ENCODE assay signal across 8 mouse cellular contexts in genomic region chr17:35701203-35701977, GRCm38 (mm10). TPM values are rescaled to one million over a fixed set of nuclear protein-coding genes. Genes with fewer than 3 reads are reported as not detected.
DNase-seq lines count a peak whose midpoint lies in the region; ATAC-seq and TF ChIP-seq lines count a peak whose summit lies in the region.

No protein-coding gene starts in this region.

- DNase-seq in lung, adult 2 months = peak; percentile 31
- DNase-seq in lung, postnatal 14 days = no peak
- peak; percentile 58 to 69 for DNase-seq in cerebellum, postnatal 36 days
- peak; percentile 42 to 57 for DNase-seq in heart, postnatal 36 days
- no peak for DNase-seq in liver, embryonic 13.5 days
- DNase-seq in left cerebral cortex, postnatal 14 days (ENCODE audit: low spot score in 2 of 2) = no peak
- no peak for DNase-seq in yolk sac, embryonic 10.5 days (ENCODE audit: low spot score)

- peak overlapping the region; percentile 55 for H3K27ac ChIP-seq in liver, embryonic 13.5 days
- H3K27ac ChIP-seq in stomach, embryonic 15.5 days = peak overlapping the region; percentile 99

- no peaks in the 10 kb centered on the region for H3K36me3 ChIP-seq in liver, embryonic 13.5 days
- no peaks in the 10 kb centered on the region for H3K36me3 ChIP-seq in stomach, embryonic 15.5 days

- H3K27me3 ChIP-seq in liver, embryonic 13.5 days = peaks cover 95% of the 10 kb centered on the region
- no peaks in the 10 kb centered on the region for H3K27me3 ChIP-seq in stomach, embryonic 15.5 days (replicated peaks)

- H3K9me3 ChIP-seq in liver, embryonic 13.5 days (replicated peaks) = no peaks in the 10 kb centered on the region
- no peaks in the 10 kb centered on the region for H3K9me3 ChIP-seq in stomach, embryonic 15.5 days

- peaks cover 2% of the 10 kb centered on the region for H3K4me1 ChIP-seq in lung, adult 2 months (ENCODE audit: control insufficient read depth, insufficient read depth, low read length)
- peaks cover 31% of the 10 kb centered on the region for H3K4me1 ChIP-seq in liver, embryonic 13.5 days (replicated peaks)
- H3K4me1 ChIP-seq in stomach, embryonic 15.5 days = peaks cover 68% of the 10 kb centered on the region

- 5% methylated on average over 16 of the region's 16 CpGs for WGBS in lung, adult 2 months
- 4% methylated on average over 16 of the region's 16 CpGs for WGBS in liver, embryonic 13.5 days (ENCODE audit: insufficient replicate concordance)
- WGBS in stomach, embryonic 15.5 days = 2% methylated on average over 16 of the region's 16 CpGs

- intact Hi-C loops in heart, postnatal 36 days (cut with DNase I) = no loop called here
- intact Hi-C loops in left cerebral cortex, postnatal 14 days (cut with DNase I) = no loop called here

- no peak for TF ChIP-seq CTCF in lung, adult 2 months (IDR thresholded peaks at IDR 0.05; ENCODE audit: insufficient read depth, low read length)

- ATAC-seq in liver, embryonic 13.5 days (ENCODE audit: low read depth) = no peak
- no peak for ATAC-seq in stomach, embryonic 15.5 days (ENCODE audit: insufficient read depth, low FRiP score, low read depth)

- peak; percentile 30; the same call in 1 of the 2 replicates for TF ChIP-seq POLR2A in lung, adult 2 months (IDR thresholded peaks at IDR 0.05; ENCODE audit: borderline replicate concordance, extremely low read depth, low read depth, low read length)

- peak overlapping the region; percentile 51 for H3K4me3 ChIP-seq in lung, adult 2 months (replicated peaks; ENCODE audit: extremely low read depth, low read depth, low read length)
- peak overlapping the region; percentile 55 for H3K4me3 ChIP-seq in liver, embryonic 13.5 days (replicated peaks)
- peak overlapping the region; percentile 66 for H3K4me3 ChIP-seq in stomach, embryonic 15.5 days (replicated peaks)

- peak overlapping the region; percentile 45; the same call in 1 of the 2 replicates for H3K9ac ChIP-seq in liver, embryonic 13.5 days
- peak overlapping the region; percentile 71 for H3K9ac ChIP-seq in stomach, embryonic 15.5 days

- H3K4me2 ChIP-seq in liver, embryonic 13.5 days = peak overlapping the region; percentile 70
- peak overlapping the region; percentile 81 for H3K4me2 ChIP-seq in stomach, embryonic 15.5 days

RNA-seq across cellular contexts. Expression of gene Ddr1, which starts 3.0 kb away (rescaled TPM):
- polyA plus RNA-seq in lung, adult 2 months (2012; rRNA removed) = 63.9 and 66.2 TPM in 2 replicates
- total RNA-seq in heart, postnatal 36 days (2021) = 10 to 100 TPM; 29.3 to 37.4 TPM
- polyA plus RNA-seq in liver, embryonic 13.5 days (2015; fragmentation: Nextera tagmentation; extraction: Ambion mirVana) = 2.9 and 3.7 TPM in 2 replicates
- 74.0 and 78.4 TPM in 2 replicates for polyA plus RNA-seq in stomach, embryonic 15.5 days (2015; fragmentation: Nextera tagmentation; extraction: Ambion mirVana)
- 10 to 100 TPM; 46.1 to 52.8 TPM for total RNA-seq in left cerebral cortex, postnatal 14 days (2021)

RNA-seq across cellular contexts. Expression of gene Gtf2h4, which starts 27.9 kb away (rescaled TPM):
- 21.3 and 22.5 TPM in 2 replicates for polyA plus RNA-seq in lung, adult 2 months (2012; rRNA removed)
- 10 to 100 TPM; 16.9 to 17.4 TPM for total RNA-seq in heart, postnatal 36 days (2021)
- polyA plus RNA-seq in liver, embryonic 13.5 days (2015; fragmentation: Nextera tagmentation; extraction: Ambion mirVana) = 31.9 and 33.9 TPM in 2 replicates
- polyA plus RNA-seq in stomach, embryonic 15.5 days (2015; fragmentation: Nextera tagmentation; extraction: Ambion mirVana) = 36.3 and 39.9 TPM in 2 replicates
- 10 to 100 TPM; 23.0 to 26.2 TPM for total RNA-seq in left cerebral cortex, postnatal 14 days (2021)

RNA-seq across cellular contexts. Expression of gene Vars2, which starts 34.0 kb away (rescaled TPM):
- 44.0 and 46.6 TPM in 2 replicates for polyA plus RNA-seq in lung, adult 2 months (2012; rRNA removed)
- total RNA-seq in heart, postnatal 36 days (2021) = 10 to 100 TPM; 31.9 to 33.0 TPM
- 7.7 TPM in 2 replicates for polyA plus RNA-seq in liver, embryonic 13.5 days (2015; fragmentation: Nextera tagmentation; extraction: Ambion mirVana)
- 18.6 and 21.5 TPM in 2 replicates for polyA plus RNA-seq in stomach, embryonic 15.5 days (2015; fragmentation: Nextera tagmentation; extraction: Ambion mirVana)
- total RNA-seq in left cerebral cortex, postnatal 14 days (2021) = 10 to 100 TPM; 31.1 to 40.8 TPM

RNA-seq across cellular contexts. Expression of gene Mucl3, which starts 57.9 kb away (rescaled TPM):
- polyA plus RNA-seq in lung, adult 2 months (2012; rRNA removed) = 0.19 and 0.24 TPM in 2 replicates
- not detected for total RNA-seq in heart, postnatal 36 days (2021)
- polyA plus RNA-seq in liver, embryonic 13.5 days (2015; fragmentation: Nextera tagmentation; extraction: Ambion mirVana) = 0.03 and 0.06 TPM in 2 replicates
- 19.5 and 29.5 TPM in 2 replicates for polyA plus RNA-seq in stomach, embryonic 15.5 days (2015; fragmentation: Nextera tagmentation; extraction: Ambion mirVana)
- not detected for total RNA-seq in left cerebral cortex, postnatal 14 days (2021)

Comparison
In these comparisons a context has a peak if more than half of its experiments do, and no peak if none do; other contexts are left out.
1. DNase-seq: peak in lung, adult 2 months (single experiment), cerebellum, postnatal 36 days (2 of 2) and heart, postnatal 36 days (2 of 2); none in lung, postnatal 14 days (single experiment), liver, embryonic 13.5 days (single experiment), left cerebral cortex, postnatal 14 days (0 of 2) and yolk sac, embryonic 10.5 days (single experiment).
2. RNA of gene Ddr1, which starts 3.0 kb away (polyA plus RNA-seq): 74.0 to 78.4 TPM in stomach, embryonic 15.5 days and 63.9 to 66.2 TPM in lung, adult 2 months; 2.9 to 3.7 TPM in liver, embryonic 13.5 days; every median in the first group is over 10 times any median in the second.
3. Peak in every context shown above with its lines, with median percentiles within 50 percentile points of each other: H3K4me3 ChIP-seq.